Mouse (Mus musculus): Measurements from ENCODE around the gene 6030408B16Rik. TPM values are rescaled to one million over a fixed set of nuclear protein-coding genes. Genes with fewer than 3 reads are reported as not detected.

Gene 6030408B16Rik
- polyA plus RNA-seq, 1 experiment from 2014 or later: 0.28 TPM

- ATAC-seq (replicated peaks): no peak
- no peak overlapping the region for H3K4me3 ChIP-seq
- no peaks in the 10 kb centered on the region for H3K9me3 ChIP-seq
- no peak overlapping the region for H3K27ac ChIP-seq
- H3K36me3 ChIP-seq (replicated peaks): peaks cover 38% of the 10 kb centered on the region
- H3K4me1 ChIP-seq: peaks cover 6% of the 10 kb centered on the region
- H3K27me3 ChIP-seq (replicated peaks): no peaks in the 10 kb centered on the region
- H3K9ac ChIP-seq: no peak overlapping the region
- WGBS: 97% methylated on average over 15 of the region's 15 CpGs
- H3K4me2 ChIP-seq: no peak overlapping the region
Observed at GRCm38 (mm10) chr15:101290354-101290753, 2.7 kb upstream of the 6030408B16Rik start.

- no peaks in the 10 kb centered on the region for H3K27me3 ChIP-seq (replicated peaks)
- no peak overlapping the region for H3K27ac ChIP-seq
- H3K4me3 ChIP-seq: no peak overlapping the region
- H3K9ac ChIP-seq: no peak overlapping the region
- H3K4me1 ChIP-seq: no peaks in the 10 kb centered on the region
- no peaks in the 10 kb centered on the region for H3K9me3 ChIP-seq
- 96% methylated on average over 3 of the region's 3 CpGs for WGBS
- peaks cover 38% of the 10 kb centered on the region for H3K36me3 ChIP-seq (replicated peaks)
- H3K4me2 ChIP-seq: no peak overlapping the region
- no peak for ATAC-seq (replicated peaks)
Observed at GRCm38 (mm10) chr15:101292012-101292411, 1.0 kb upstream of the 6030408B16Rik start.

GRCm38 (mm10) chr15:101294028-101294894, 1.2 kb downstream of the 6030408B16Rik start:
- ATAC-seq (replicated peaks): no peak
- Histone ChIP-seq H3K27ac (no peak overlapping the region), H3K36me3 (replicated peaks) (peaks cover 22% of the 10 kb centered on the region), H3K4me3 (no peak overlapping the region), H3K9me3 (no peaks in the 10 kb centered on the region), H3K27me3 (replicated peaks) (no peaks in the 10 kb centered on the region), H3K4me1 (no peaks in the 10 kb centered on the region), H3K9ac (no peak overlapping the region), H3K4me2 (no peak overlapping the region)
- 69% methylated on average over 16 of the region's 16 CpGs for WGBS

GRCm38 (mm10) chr15:101295106-101295505, 2.1 kb downstream of the 6030408B16Rik start:
- ATAC-seq (replicated peaks): no peak
- Histone ChIP-seq H3K4me1 (no peaks in the 10 kb centered on the region), H3K9ac (no peak overlapping the region), H3K9me3 (no peaks in the 10 kb centered on the region), H3K36me3 (replicated peaks) (peaks cover 16% of the 10 kb centered on the region), H3K4me3 (no peak overlapping the region), H3K27ac (no peak overlapping the region), H3K27me3 (replicated peaks) (no peaks in the 10 kb centered on the region), H3K4me2 (no peak overlapping the region)
- 76% methylated on average over 7 of the region's 7 CpGs for WGBS

GRCm38 (mm10) chr15:101295616-101296015, 2.6 kb downstream of the 6030408B16Rik start:
- Histone ChIP-seq H3K9me3 (no peaks in the 10 kb centered on the region), H3K4me2 (no peak overlapping the region), H3K27me3 (replicated peaks) (no peaks in the 10 kb centered on the region), H3K4me3 (no peak overlapping the region), H3K4me1 (no peaks in the 10 kb centered on the region), H3K27ac (no peak overlapping the region), H3K9ac (no peak overlapping the region), H3K36me3 (replicated peaks) (peaks cover 13% of the 10 kb centered on the region)
- WGBS: 91% methylated on average over 10 of the region's 10 CpGs
- no peak for ATAC-seq (replicated peaks)

- Histone ChIP-seq H3K4me3 (no peak overlapping the region), H3K27ac (no peak overlapping the region), H3K9ac (no peak overlapping the region), H3K4me1 (no peaks in the 10 kb centered on the region), H3K27me3 (replicated peaks) (no peaks in the 10 kb centered on the region), H3K9me3 (no peaks in the 10 kb centered on the region), H3K36me3 (replicated peaks) (peaks cover 9% of the 10 kb centered on the region), H3K4me2 (no peak overlapping the region)
- ATAC-seq (replicated peaks): no peak
- 92% methylated on average over 11 of the region's 11 CpGs for WGBS
Observed at GRCm38 (mm10) chr15:101296091-101296490, 3.1 kb downstream of the 6030408B16Rik start.

- Histone ChIP-seq H3K4me2 (peak overlapping the region; percentile 25), H3K9ac (no peak overlapping the region)
- no peak for ATAC-seq (replicated peaks)
Observed at GRCm38 (mm10) chr15:101297988-101298387, 5.0 kb downstream of the 6030408B16Rik start.

GRCm38 (mm10) chr15:101298550-101298949, 5.5 kb downstream of the 6030408B16Rik start:
- Histone ChIP-seq H3K27me3 (replicated peaks) (no peaks in the 10 kb centered on the region), H3K9me3 (no peaks in the 10 kb centered on the region), H3K4me2 (peak overlapping the region; percentile 25), H3K9ac (no peak overlapping the region), H3K36me3 (replicated peaks) (no peaks in the 10 kb centered on the region), H3K4me1 (no peaks in the 10 kb centered on the region), H3K4me3 (no peak overlapping the region), H3K27ac (no peak overlapping the region)
- WGBS: 13% methylated on average over 6 of the region's 7 CpGs
- ATAC-seq (replicated peaks): no peak

More at GRCm38 (mm10) chr15:101297988-101298387, 5.0 kb downstream of the 6030408B16Rik start:
- Histone ChIP-seq H3K27me3 (replicated peaks) (no peaks in the 10 kb centered on the region), H3K9me3 (no peaks in the 10 kb centered on the region), H3K4me1 (no peaks in the 10 kb centered on the region), H3K27ac (no peak overlapping the region), H3K36me3 (replicated peaks) (no peaks in the 10 kb centered on the region), H3K4me3 (no peak overlapping the region)
- 25% methylated on average over 7 of the region's 7 CpGs for WGBS

- ATAC-seq (replicated peaks): no peak
- H3K9ac ChIP-seq: no peak overlapping the region
- H3K4me1 ChIP-seq: no peaks in the 10 kb centered on the region
- H3K4me2 ChIP-seq: no peak overlapping the region
- no peak overlapping the region for H3K27ac ChIP-seq
- WGBS: 81% methylated on average over 14 of the region's 14 CpGs
- H3K9me3 ChIP-seq: no peaks in the 10 kb centered on the region
- no peak overlapping the region for H3K4me3 ChIP-seq
- H3K27me3 ChIP-seq (replicated peaks): no peaks in the 10 kb centered on the region
- no peaks in the 10 kb centered on the region for H3K36me3 ChIP-seq (replicated peaks)
Observed at GRCm38 (mm10) chr15:101299480-101299960, 6.5 kb downstream of the 6030408B16Rik start.

GRCm38 (mm10) chr15:101300128-101300527, 7.1 kb downstream of the 6030408B16Rik start:
- no peaks in the 10 kb centered on the region for H3K36me3 ChIP-seq (replicated peaks)
- H3K27ac ChIP-seq: no peak overlapping the region
- no peak for ATAC-seq (replicated peaks)
- WGBS: 77% methylated on average over 6 of the region's 6 CpGs
- H3K4me2 ChIP-seq: no peak overlapping the region
- no peaks in the 10 kb centered on the region for H3K27me3 ChIP-seq (replicated peaks)
- H3K4me1 ChIP-seq: no peaks in the 10 kb centered on the region
- H3K9me3 ChIP-seq: no peaks in the 10 kb centered on the region
- no peak overlapping the region for H3K9ac ChIP-seq
- H3K4me3 ChIP-seq: no peak overlapping the region

GRCm38 (mm10) chr15:101302201-101302600, 9.2 kb downstream of the 6030408B16Rik start:
- no peaks in the 10 kb centered on the region for H3K4me1 ChIP-seq
- no peak overlapping the region for H3K27ac ChIP-seq
- H3K4me3 ChIP-seq: no peak overlapping the region
- no peaks in the 10 kb centered on the region for H3K27me3 ChIP-seq (replicated peaks)
- no peak overlapping the region for H3K4me2 ChIP-seq
- no peak overlapping the region for H3K9ac ChIP-seq
- no peak for ATAC-seq (replicated peaks)
- H3K9me3 ChIP-seq: no peaks in the 10 kb centered on the region
- WGBS: 75% methylated on average over 3 of the region's 3 CpGs
- H3K36me3 ChIP-seq (replicated peaks): no peaks in the 10 kb centered on the region

- no peak overlapping the region for H3K9ac ChIP-seq
- 82% methylated on average over 4 of the region's 4 CpGs for WGBS
Observed at GRCm38 (mm10) chr15:101303830-101304229, 10.8 kb downstream of the 6030408B16Rik start.

GRCm38 (mm10) chr15:101306459-101306858, 13.4 kb downstream of the 6030408B16Rik start:
- no peak overlapping the region for H3K4me3 ChIP-seq
- ATAC-seq (replicated peaks): no peak
- no peak overlapping the region for H3K27ac ChIP-seq
- no peak overlapping the region for H3K9ac ChIP-seq
- no peaks in the 10 kb centered on the region for H3K9me3 ChIP-seq
- WGBS: 87% methylated on average over 4 of the region's 4 CpGs
- no peaks in the 10 kb centered on the region for H3K4me1 ChIP-seq
- H3K36me3 ChIP-seq (replicated peaks): no peaks in the 10 kb centered on the region
- no peaks in the 10 kb centered on the region for H3K27me3 ChIP-seq (replicated peaks)
- H3K4me2 ChIP-seq: no peak overlapping the region

More at GRCm38 (mm10) chr15:101303830-101304229, 10.8 kb downstream of the 6030408B16Rik start:
- ATAC-seq (replicated peaks): no peak
- Histone ChIP-seq H3K27me3 (replicated peaks) (no peaks in the 10 kb centered on the region), H3K36me3 (replicated peaks) (no peaks in the 10 kb centered on the region), H3K4me2 (no peak overlapping the region), H3K27ac (no peak overlapping the region), H3K9me3 (no peaks in the 10 kb centered on the region), H3K4me3 (no peak overlapping the region), H3K4me1 (no peaks in the 10 kb centered on the region)

Measured in midbrain, embryonic 15.5 days (tissue).